Mouse (Mus musculus): ENCODE measurements around the gene Serinc1. TPM values are rescaled to one million over a fixed set of nuclear protein-coding genes. Genes with fewer than 3 reads are reported as not detected.

Gene Serinc1
- polyA plus RNA-seq, 1 experiment from 2014 or later, result 213 TPM

GRCm38 (mm10) chr10:57531076-57531475, 1.3 kb downstream of the Serinc1 start:
- Histone ChIP-seq H3K27ac (no peak overlapping the region), H3K9me3 (no peaks in the 10 kb centered on the region), H3K27me3 (no peaks in the 10 kb centered on the region), H3K4me1 (peaks cover 29% of the 10 kb centered on the region), H3K4me3 (replicated peaks) (peak overlapping the region; percentile 91), H3K36me3 (replicated peaks) (peaks cover 13% of the 10 kb centered on the region), H3K9ac (peak overlapping the region; percentile 90), H3K4me2 (peak overlapping the region; percentile 69)
- WGBS, result 77% methylated on average over 2 of the region's 2 CpGs
- ATAC-seq (ENCODE audit: low FRiP score), result no peak

GRCm38 (mm10) chr10:57526469-57526868, 5.9 kb downstream of the Serinc1 start:
- no peak overlapping the region for H3K27ac ChIP-seq
- H3K4me1 ChIP-seq, result peaks cover 29% of the 10 kb centered on the region
- H3K4me3 ChIP-seq (replicated peaks), result no peak overlapping the region
- no peak for ATAC-seq (ENCODE audit: low FRiP score)
- no peak overlapping the region for H3K4me2 ChIP-seq
- no peaks in the 10 kb centered on the region for H3K27me3 ChIP-seq
- WGBS, result 96% methylated on average over 5 of the region's 5 CpGs
- H3K9me3 ChIP-seq, result no peaks in the 10 kb centered on the region
- H3K9ac ChIP-seq, result no peak overlapping the region
- peaks cover 43% of the 10 kb centered on the region for H3K36me3 ChIP-seq (replicated peaks)

DNA sequence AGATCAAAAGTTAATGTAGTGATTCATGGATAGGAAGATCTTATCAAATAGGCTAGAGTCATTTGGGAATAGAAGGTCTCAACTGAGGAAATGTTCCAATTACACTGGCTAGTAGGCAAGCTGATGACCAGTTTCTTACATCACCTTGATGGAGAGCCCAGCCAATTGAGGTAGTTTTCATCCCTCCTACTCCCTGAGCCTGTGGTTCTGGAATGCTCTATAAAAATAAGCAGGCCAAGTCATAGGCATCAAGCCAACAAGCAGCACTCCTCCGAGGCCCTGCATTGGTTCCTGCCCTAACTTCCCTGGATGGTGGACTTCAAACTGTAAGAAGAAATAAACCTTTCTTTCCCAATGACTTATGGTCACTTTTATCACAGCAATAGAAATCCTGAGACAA, 17.1 kb downstream of the Serinc1 start:
- Histone ChIP-seq H3K36me3 (replicated peaks) (peaks cover 72% of the 10 kb centered on the region), H3K4me1 (no peaks in the 10 kb centered on the region), H3K4me3 (replicated peaks) (no peak overlapping the region), H3K9me3 (no peaks in the 10 kb centered on the region), H3K4me2 (no peak overlapping the region), H3K9ac (no peak overlapping the region), H3K27ac (no peak overlapping the region), H3K27me3 (no peaks in the 10 kb centered on the region)
- WGBS, result 91% methylated on average over 1 of the region's 1 CpGs
- ATAC-seq (ENCODE audit: low FRiP score), result no peak

DNA sequence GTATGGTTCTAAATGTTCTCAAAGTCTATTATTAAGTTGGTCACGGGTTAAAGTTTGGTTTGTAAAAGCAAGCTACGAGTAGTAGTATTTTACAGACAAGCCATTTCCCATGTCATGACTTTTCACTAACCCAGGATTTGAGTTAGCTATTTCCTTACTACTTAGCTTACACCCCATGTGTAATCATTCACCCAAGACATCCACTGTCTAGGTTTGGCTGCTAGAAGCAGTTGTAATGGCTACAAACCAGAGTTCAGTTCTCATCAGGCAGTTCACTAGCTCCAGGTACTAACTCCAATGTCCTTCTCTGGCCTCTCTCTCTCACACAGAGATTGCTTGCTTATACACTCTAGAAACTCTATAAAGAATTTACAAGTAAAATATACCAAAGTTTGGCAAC, 17.7 kb downstream of the Serinc1 start:
- Histone ChIP-seq H3K9me3 (no peaks in the 10 kb centered on the region), H3K9ac (no peak overlapping the region), H3K27me3 (no peaks in the 10 kb centered on the region), H3K27ac (no peak overlapping the region), H3K4me2 (no peak overlapping the region), H3K4me1 (no peaks in the 10 kb centered on the region), H3K4me3 (replicated peaks) (no peak overlapping the region), H3K36me3 (replicated peaks) (peaks cover 68% of the 10 kb centered on the region)
- WGBS, result 98% methylated on average over 2 of the region's 2 CpGs
- ATAC-seq (ENCODE audit: low FRiP score), result no peak

- Histone ChIP-seq H3K27ac (no peak overlapping the region), H3K4me2 (no peak overlapping the region), H3K9ac (no peak overlapping the region), H3K9me3 (no peaks in the 10 kb centered on the region), H3K36me3 (replicated peaks) (peaks cover 38% of the 10 kb centered on the region), H3K27me3 (no peaks in the 10 kb centered on the region), H3K4me3 (replicated peaks) (no peak overlapping the region), H3K4me1 (no peaks in the 10 kb centered on the region)
- ATAC-seq (ENCODE audit: low FRiP score), result no peak
- WGBS, result 91% methylated on average over 9 of the region's 9 CpGs
Observed at GRCm38 (mm10) chr10:57499414-57500156, 32.7 kb downstream of the Serinc1 start.

GRCm38 (mm10) chr10:57492050-57492449, 40.3 kb downstream of the Serinc1 start:
- Histone ChIP-seq H3K4me2 (no peak overlapping the region), H3K9ac (no peak overlapping the region), H3K27me3 (no peaks in the 10 kb centered on the region), H3K27ac (no peak overlapping the region), H3K4me3 (replicated peaks) (no peak overlapping the region), H3K9me3 (0 out of 2 replicates have a peak, but pooled peaks cover 6% of the 10 kb centered on the region), H3K4me1 (peaks cover 16% of the 10 kb centered on the region), H3K36me3 (replicated peaks) (peaks cover 31% of the 10 kb centered on the region)
- ATAC-seq (ENCODE audit: low FRiP score), result no peak
- WGBS, result 71% methylated on average over 2 of the region's 2 CpGs

DNA sequence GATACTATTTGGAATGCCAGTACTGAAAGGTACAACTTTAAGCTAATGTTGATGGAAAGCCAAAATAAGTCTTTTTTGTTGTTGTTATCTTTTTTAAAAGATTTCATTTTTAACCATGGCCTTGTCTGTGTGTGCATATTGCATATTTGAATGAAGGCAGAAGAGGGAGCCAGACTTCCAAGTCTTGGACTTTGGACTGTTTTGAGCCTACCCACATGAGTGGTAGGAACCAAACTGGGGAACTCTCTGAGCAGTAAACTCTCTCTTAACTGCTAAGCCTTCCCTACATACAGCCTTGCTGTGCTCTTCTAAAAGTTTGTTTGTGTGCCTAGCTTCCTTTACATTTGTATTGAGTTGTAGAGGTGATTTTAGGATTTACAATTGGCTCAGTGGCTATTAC, 43.7 kb downstream of the Serinc1 start:
- no peak for ATAC-seq (ENCODE audit: low FRiP score)
- no peak overlapping the region for H3K27ac ChIP-seq
- 0 out of 2 replicates have a peak, but pooled peaks cover 4% of the 10 kb centered on the region for H3K27me3 ChIP-seq
- peak overlapping the region; percentile 96; the same call in 1 of the 2 replicates for H3K4me3 ChIP-seq (replicated peaks)
- no peak overlapping the region for H3K9ac ChIP-seq
- peaks cover 16% of the 10 kb centered on the region for H3K4me1 ChIP-seq
- peaks cover 20% of the 10 kb centered on the region for H3K36me3 ChIP-seq (replicated peaks)
- 0 out of 2 replicates have a peak, but pooled peaks cover 6% of the 10 kb centered on the region for H3K9me3 ChIP-seq
- H3K4me2 ChIP-seq, result peak overlapping the region; percentile 56

DNA sequence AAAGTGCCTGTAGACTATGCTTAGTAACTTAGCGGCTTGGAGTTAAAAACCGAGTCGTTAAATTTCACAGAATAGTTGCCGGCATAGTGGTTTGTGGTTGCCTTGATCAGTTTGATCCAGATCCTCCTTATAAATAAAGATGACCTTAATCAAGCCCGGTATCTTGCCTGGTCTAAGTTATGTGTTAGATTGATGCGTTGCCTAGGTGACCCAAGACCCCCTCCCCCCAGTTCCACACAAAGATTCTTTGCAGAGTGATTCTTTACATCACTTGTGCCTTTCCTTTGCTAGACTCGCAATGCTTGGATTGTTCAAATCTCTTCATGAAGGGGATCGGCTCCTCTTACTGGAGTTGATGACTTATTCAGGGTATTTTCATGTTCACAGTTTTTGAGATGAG, 45.1 kb downstream of the Serinc1 start:
- ATAC-seq (ENCODE audit: low FRiP score), result peak; percentile 18; the same call in 1 of the 2 replicates
- Histone ChIP-seq H3K36me3 (replicated peaks) (peaks cover 15% of the 10 kb centered on the region), H3K27ac (peak overlapping the region; percentile 99), H3K9ac (peak overlapping the region; percentile 98), H3K4me1 (peaks cover 16% of the 10 kb centered on the region), H3K27me3 (0 out of 2 replicates have a peak, but pooled peaks cover 4% of the 10 kb centered on the region), H3K9me3 (0 out of 2 replicates have a peak, but pooled peaks cover 6% of the 10 kb centered on the region), H3K4me3 (replicated peaks) (peak overlapping the region; percentile 96), H3K4me2 (peak overlapping the region; percentile 56)
- under 1% methylated on average over 8 of the region's 8 CpGs for WGBS

DNA sequence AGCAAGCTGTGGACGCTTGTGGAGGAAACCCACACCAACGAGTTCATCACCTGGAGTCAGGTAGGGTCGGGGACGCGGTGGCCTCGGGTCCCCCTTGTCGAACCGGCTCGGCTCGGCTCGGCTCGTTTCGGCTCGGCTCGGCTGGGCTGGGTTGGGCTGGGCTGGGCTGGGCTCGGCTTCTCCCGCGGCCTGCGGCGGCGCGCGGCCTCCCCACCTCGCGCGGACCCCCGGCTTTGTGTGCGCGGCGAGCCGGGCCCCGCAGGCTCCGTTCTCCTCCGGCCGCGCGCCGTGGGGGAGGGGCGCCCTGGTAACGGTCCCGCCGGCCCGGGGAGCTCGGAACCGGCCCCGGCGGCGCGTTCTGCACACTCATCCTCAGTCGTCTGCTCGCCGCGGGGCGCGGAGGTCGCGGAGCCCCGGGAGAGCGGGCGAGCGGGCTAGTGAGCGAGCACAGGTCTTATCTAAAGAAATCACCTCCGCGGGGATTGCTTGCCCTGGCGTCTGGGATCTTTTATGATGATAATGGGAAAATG, 45.7 kb downstream of the Serinc1 start:
- Histone ChIP-seq H3K4me1 (peaks cover 15% of the 10 kb centered on the region), H3K4me2 (peak overlapping the region; percentile 56), H3K27me3 (0 out of 2 replicates have a peak, but pooled peaks cover 4% of the 10 kb centered on the region), H3K9ac (peak overlapping the region; percentile 98), H3K36me3 (replicated peaks) (peaks cover 9% of the 10 kb centered on the region), H3K27ac (peak overlapping the region; percentile 99), H3K9me3 (0 out of 2 replicates have a peak, but pooled peaks cover under 1% of the 10 kb centered on the region), H3K4me3 (replicated peaks) (peak overlapping the region; percentile 96)
- peak; percentile 68 for ATAC-seq (ENCODE audit: low FRiP score)
- under 1% methylated on average over 65 of the region's 65 CpGs for WGBS

- under 1% methylated on average over 52 of the region's 52 CpGs for WGBS
Observed at GRCm38 (mm10) chr10:57485908-57486541, 46.3 kb downstream of the Serinc1 start, which contains the start of gene Hsf2. Hsf2 (plus strand) TSS chr10:57486385.

GRCm38 (mm10) chr10:57484741-57485140, 47.6 kb downstream of the Serinc1 start:
- H3K36me3 ChIP-seq (replicated peaks), result no peaks in the 10 kb centered on the region
- no peak overlapping the region for H3K27ac ChIP-seq
- ATAC-seq (ENCODE audit: low FRiP score), result no peak
- 87% methylated on average over 3 of the region's 3 CpGs for WGBS
- H3K4me1 ChIP-seq, result peaks cover 15% of the 10 kb centered on the region
- H3K27me3 ChIP-seq, result 0 out of 2 replicates have a peak, but pooled peaks cover 4% of the 10 kb centered on the region
- no peaks in the 10 kb centered on the region for H3K9me3 ChIP-seq
- no peak overlapping the region for H3K9ac ChIP-seq
- H3K4me3 ChIP-seq (replicated peaks), result no peak overlapping the region
- no peak overlapping the region for H3K4me2 ChIP-seq

More at GRCm38 (mm10) chr10:57485908-57486541, 46.3 kb downstream of the Serinc1 start, which contains the start of gene Hsf2:
- Histone ChIP-seq H3K4me2 (peak within 1 kb of the TSS; percentile 56), H3K36me3 (replicated peaks) (peaks cover 5% of the 10 kb centered on the region; the same call in 1 of the 2 replicates), H3K4me1 (peaks cover 18% of the 10 kb centered on the region), H3K9me3 (no peaks in the 10 kb centered on the region), H3K27ac (peak within 1 kb of the TSS; percentile 99), H3K4me3 (replicated peaks) (peak within 1 kb of the TSS; percentile 96), H3K9ac (peak within 1 kb of the TSS; percentile 98), H3K27me3 (0 out of 2 replicates have a peak, but pooled peaks cover 4% of the 10 kb centered on the region)
- peak; percentile 99 for ATAC-seq (ENCODE audit: low FRiP score)

- Histone ChIP-seq H3K9ac (no peak overlapping the region), H3K4me3 (replicated peaks) (no peak overlapping the region), H3K27ac (no peak overlapping the region), H3K36me3 (replicated peaks) (no peaks in the 10 kb centered on the region), H3K9me3 (no peaks in the 10 kb centered on the region), H3K4me2 (no peak overlapping the region), H3K27me3 (0 out of 2 replicates have a peak, but pooled peaks cover 4% of the 10 kb centered on the region), H3K4me1 (0 out of 2 replicates have a peak, but pooled peaks cover 6% of the 10 kb centered on the region)
- 16% methylated on average over 5 of the region's 5 CpGs for WGBS
- ATAC-seq (ENCODE audit: low FRiP score), result no peak
Observed at GRCm38 (mm10) chr10:57481717-57482116, 50.6 kb downstream of the Serinc1 start.

All from forebrain, embryonic 12.5 days (tissue).